Mouse (Mus musculus): ENCODE results near the gene Ugt1a9. TPM values are rescaled to one million over a fixed set of nuclear protein-coding genes. Genes with fewer than 3 reads are reported as not detected.
A peak's percentile ranks its signal among the peaks of the same experiment; 100 is the strongest.
"Not testable (repeated sequence)": the region's sequence is repeated elsewhere in the genome, so short reads cannot be mapped to it uniquely, and the experiment has no call there.

Gene Ugt1a9
- total RNA-seq (2021): not detected
- long read RNA-seq, experiment 1: 0 reads
- long read RNA-seq, experiment 2: 0 reads

- no peak for DNase-seq (ENCODE audit: low spot score in 2 of 2)
These were observed at the start of gene Ugt1a9 for GRCm38 (mm10) chr1:88070495-88070894. Gene Ugt1a9, plus strand, starts transcription at chr1:88070800.

GRCm38 (mm10) chr1:88025244-88025643 is 45.4 kb upstream of the Ugt1a9 start:
- DNase-seq (ENCODE audit: low spot score in 2 of 2): not testable (repeated sequence)

- not testable (repeated sequence) for DNase-seq (ENCODE audit: low spot score in 2 of 2)
These were observed 27.6 kb upstream of the Ugt1a9 start for GRCm38 (mm10) chr1:88043044-88043443.

- not testable (repeated sequence) for DNase-seq (ENCODE audit: low spot score in 2 of 2)
These were observed 25.7 kb upstream of the Ugt1a9 start for GRCm38 (mm10) chr1:88044832-88045437.

GRCm38 (mm10) chr1:88047408-88047807 is 23.2 kb upstream of the Ugt1a9 start:
- DNase-seq (ENCODE audit: low spot score in 2 of 2): not testable (repeated sequence)

- no peak for DNase-seq (ENCODE audit: low spot score in 2 of 2)
These were observed 15.5 kb upstream of the Ugt1a9 start, which contains the start of gene Ugt1a10 for GRCm38 (mm10) chr1:88055088-88055487. Gene Ugt1a10, plus strand, starts transcription at chr1:88055388.

- not testable (repeated sequence) for DNase-seq (ENCODE audit: low spot score in 2 of 2)
These were observed 4.0 kb upstream of the Ugt1a9 start for GRCm38 (mm10) chr1:88066472-88067102.

- DNase-seq (ENCODE audit: low spot score in 2 of 2): no peak
These were observed 302 bp downstream of the Ugt1a9 start for GRCm38 (mm10) chr1:88070902-88071301.

- no peak for DNase-seq (ENCODE audit: low spot score in 2 of 2)
These were observed 3.9 kb downstream of the Ugt1a9 start for GRCm38 (mm10) chr1:88074471-88074870.

GRCm38 (mm10) chr1:88077128-88077527 is 6.5 kb downstream of the Ugt1a9 start:
- DNase-seq (ENCODE audit: low spot score in 2 of 2): no peak

- no peak for DNase-seq (ENCODE audit: low spot score in 2 of 2)
These were observed 11.1 kb downstream of the Ugt1a9 start for GRCm38 (mm10) chr1:88081670-88082069.

- no peak for DNase-seq (ENCODE audit: low spot score in 2 of 2)
These were observed 15.5 kb downstream of the Ugt1a9 start for GRCm38 (mm10) chr1:88086125-88086524.

- DNase-seq (ENCODE audit: low spot score in 2 of 2): no peak
These were observed 16.9 kb downstream of the Ugt1a9 start, which contains the start of gene Ugt1a8 for GRCm38 (mm10) chr1:88087513-88087912. Gene Ugt1a8, plus strand, starts transcription at chr1:88087813.

- DNase-seq (ENCODE audit: low spot score in 2 of 2): no peak
These were observed 21.7 kb downstream of the Ugt1a9 start for GRCm38 (mm10) chr1:88092341-88092740.

GRCm38 (mm10) chr1:88094270-88094676 is 23.7 kb downstream of the Ugt1a9 start:
- DNase-seq (ENCODE audit: low spot score in 2 of 2): not testable (repeated sequence)

GRCm38 (mm10) chr1:88094941-88095492 is 24.4 kb downstream of the Ugt1a9 start, which contains the start of gene Ugt1a7c:
Gene Ugt1a7c, plus strand, starts transcription at chr1:88095062.
- DNase-seq (ENCODE audit: low spot score in 2 of 2): peak in 1 of 2 experiments; percentile 26

- DNase-seq (ENCODE audit: low spot score in 2 of 2): not testable (repeated sequence)
These were observed 27.9 kb downstream of the Ugt1a9 start for GRCm38 (mm10) chr1:88098546-88098945.

- not testable (repeated sequence) for DNase-seq (ENCODE audit: low spot score in 2 of 2)
These were observed 29.1 kb downstream of the Ugt1a9 start for GRCm38 (mm10) chr1:88099691-88100090.

- not testable (repeated sequence) for DNase-seq (ENCODE audit: low spot score in 2 of 2)
These were observed 32.4 kb downstream of the Ugt1a9 start, which contains the start of gene Ugt1a6b for GRCm38 (mm10) chr1:88103019-88103418. Gene Ugt1a6b, plus strand, starts transcription at chr1:88103252.

- DNase-seq (ENCODE audit: low spot score in 2 of 2): not testable (repeated sequence)
These were observed 33.3 kb downstream of the Ugt1a9 start for GRCm38 (mm10) chr1:88103697-88104468.

Data from gastrocnemius, postnatal 4 days (tissue).